Mouse (Mus musculus): ENCODE measurements around the gene Slirp. TPM values are rescaled to one million over a fixed set of nuclear protein-coding genes. Genes with fewer than 3 reads are reported as not detected.

The Slirp gene
- 13.6 and 32.8 TPM in 2 replicates for total RNA-seq (2023)

GRCm38 (mm10) chr12:87443700-87444122 is at the start of gene Slirp, which contains the start of gene Alkbh1:
Gene Slirp, plus strand, starts transcription at chr12:87443896.
Gene Alkbh1, minus strand, starts transcription at chr12:87444017.

GRCm38 (mm10) chr12:87471964-87472786 is 28.5 kb downstream of the Slirp start, which contains the start of gene Snw1:
Gene Snw1, minus strand, starts transcription at chr12:87472274.

DNA sequence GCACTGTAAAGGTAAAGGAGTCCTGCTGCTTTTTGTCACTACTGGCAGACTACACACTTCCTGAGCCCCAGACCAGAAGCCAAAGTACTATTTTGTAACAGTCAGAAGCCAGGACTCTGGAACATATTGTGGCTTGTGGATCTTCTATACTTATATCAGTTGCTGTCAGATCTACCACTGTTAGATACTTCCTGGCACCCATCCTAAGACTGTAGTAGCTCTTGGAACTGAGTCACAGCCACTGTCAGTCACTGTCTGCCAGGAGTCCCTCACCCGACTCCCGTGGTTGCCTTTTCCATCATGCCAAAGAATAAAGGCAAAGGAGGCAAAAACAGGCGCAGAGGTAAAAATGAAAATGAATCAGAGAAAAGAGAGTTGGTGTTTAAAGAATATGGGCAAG is 50.7 kb downstream of the Slirp start, which contains the start of gene Gm5788:
TSS of gene Gm5788 (plus strand) at position 301 of the 400 bp plus-strand sequence.

Other genes starting within 250 kb of the Slirp start
- gene Samd15, start 244.2 kb upstream of the Slirp start, total RNA-seq (2023): not detected in 2 replicates
- 9.0 and 13.3 TPM in 2 replicates for gene Tmed8, start 243.4 kb upstream of the Slirp start, total RNA-seq (2023)
- 1.3 and 1.8 TPM in 2 replicates for gene Noxred1, start 205.2 kb upstream of the Slirp start, total RNA-seq (2023)
- 23.2 and 26.0 TPM in 2 replicates for gene Vipas39, start 177.6 kb upstream of the Slirp start, total RNA-seq (2023)
- gene Ahsa1, start 177.4 kb upstream of the Slirp start, total RNA-seq (2023): 59.2 and 70.0 TPM in 2 replicates
- not detected in 2 replicates for gene Ism2, start 144.2 kb upstream of the Slirp start, total RNA-seq (2023)
- gene Sptlc2, start 55.5 kb upstream of the Slirp start, total RNA-seq (2023): 125 and 146 TPM in 2 replicates
- 23.0 and 33.5 TPM in 2 replicates for gene Alkbh1, start 121 bp downstream of the Slirp start, total RNA-seq (2023)
- 43.1 and 45.3 TPM in 2 replicates for gene Snw1, start 28.4 kb downstream of the Slirp start, total RNA-seq (2023)
- not detected in 2 replicates for gene Gm5788, start 50.8 kb downstream of the Slirp start, total RNA-seq (2023)
- gene Gm8300, start 70.4 kb downstream of the Slirp start, total RNA-seq (2023): not detected in 2 replicates
- not detected in 2 replicates for gene Oog1, start 158.8 kb downstream of the Slirp start, total RNA-seq (2023)
- not detected in 2 replicates for gene Gm4027, start 175.0 kb downstream of the Slirp start, total RNA-seq (2023)
- not detected in 2 replicates for gene Gm16381, start 200.7 kb downstream of the Slirp start, total RNA-seq (2023)

All from neutrophil, adult 65 days (primary cell).